Mouse (Mus musculus): Measurements from ENCODE around the gene Rasgef1c.

Rasgef1c gene

DNA sequence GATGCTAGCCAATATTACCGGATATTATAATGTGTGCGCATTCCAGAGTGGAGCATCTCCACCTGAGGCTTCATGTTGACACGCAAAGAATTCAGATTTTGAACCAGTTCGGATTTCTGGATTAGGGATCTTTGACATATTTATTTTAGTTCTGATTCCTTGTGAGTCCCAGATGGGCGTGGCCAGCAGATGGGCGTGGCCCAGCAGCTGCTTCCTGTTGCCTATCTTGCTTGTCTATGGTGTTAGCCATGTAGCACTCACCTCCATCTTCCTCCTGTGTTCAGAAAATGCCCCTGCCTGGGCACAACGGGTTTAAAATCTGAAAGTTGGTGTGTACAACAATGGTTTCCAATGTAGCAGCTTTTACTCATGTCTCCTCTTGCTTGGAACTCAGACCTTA lies 24.5 kb downstream of the Rasgef1c start:
- no peak for DNase-seq (ENCODE audit: low read depth)

- DNase-seq (ENCODE audit: low read depth): no peak
Observed at GRCm38 (mm10) chr11:49927169-49927568, 25.5 kb downstream of the Rasgef1c start.

DNA sequence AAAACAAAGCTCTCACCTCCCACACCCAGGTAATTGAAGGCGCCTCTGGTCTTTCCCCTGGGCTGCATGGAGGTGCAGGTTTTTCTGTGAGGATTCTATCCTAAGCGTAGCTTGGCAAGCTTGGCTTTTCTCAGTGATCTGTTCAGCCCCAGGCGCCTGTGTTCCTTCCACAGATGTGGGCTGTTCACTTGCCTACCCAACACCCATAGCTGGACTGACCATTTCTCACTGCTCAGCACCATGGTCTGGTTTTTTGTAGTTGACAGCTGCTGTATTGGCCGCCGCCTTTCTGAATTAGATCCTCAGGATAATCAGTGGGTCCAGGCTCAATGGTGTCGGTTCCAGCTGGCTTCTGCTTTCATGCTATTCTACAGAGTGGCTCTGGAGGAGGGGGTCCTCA lies 26.0 kb downstream of the Rasgef1c start:
- DNase-seq (ENCODE audit: low read depth): no peak

- no peak for DNase-seq (ENCODE audit: low read depth)
Observed at GRCm38 (mm10) chr11:49931037-49931625, 29.5 kb downstream of the Rasgef1c start.

GRCm38 (mm10) chr11:49931853-49932252 lies 30.2 kb downstream of the Rasgef1c start:
- no peak for DNase-seq (ENCODE audit: low read depth)

DNA sequence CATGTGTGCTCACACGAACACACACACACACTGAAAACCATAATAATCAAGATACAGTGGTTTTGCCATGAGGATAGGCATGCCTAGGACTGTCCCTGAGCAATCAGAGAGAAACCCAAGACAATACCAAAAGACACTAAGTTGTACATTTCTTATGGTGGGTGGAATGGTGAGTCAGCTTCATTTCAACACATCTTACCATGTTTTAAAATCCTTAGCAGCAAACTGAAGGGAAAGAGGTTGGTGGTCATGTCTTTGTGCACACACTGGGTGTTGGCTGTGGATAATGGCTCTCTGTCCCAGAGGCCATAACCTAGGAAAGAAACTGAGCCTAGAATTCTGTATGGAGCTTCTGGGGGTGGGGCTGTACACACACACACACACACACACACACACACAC lies 32.2 kb downstream of the Rasgef1c start:
- peak; percentile 45 for DNase-seq (ENCODE audit: low read depth)

GRCm38 (mm10) chr11:49934322-49934721 lies 32.7 kb downstream of the Rasgef1c start:
- DNase-seq (ENCODE audit: low read depth): peak; percentile 66

DNA sequence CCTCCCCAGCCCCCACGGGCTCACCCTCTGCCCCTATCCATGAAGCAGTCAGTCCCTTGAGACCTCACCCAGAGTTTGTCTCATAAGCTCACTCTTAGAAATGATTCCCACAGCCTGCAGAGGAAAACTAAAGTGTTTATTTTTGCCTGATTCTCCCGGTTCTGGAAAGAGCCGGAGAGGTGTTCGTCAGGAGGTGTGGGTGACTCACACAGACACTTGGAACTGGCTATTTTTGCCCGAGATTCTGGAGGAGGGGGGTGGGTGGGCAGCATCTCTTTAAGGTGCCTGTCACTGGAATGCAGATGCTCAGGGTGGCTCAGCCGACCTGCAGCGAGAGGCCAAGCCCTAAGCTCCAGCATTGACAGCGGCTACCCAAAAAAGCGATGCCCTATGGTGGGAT lies 34.8 kb downstream of the Rasgef1c start:
- DNase-seq (ENCODE audit: low read depth): no peak

DNA sequence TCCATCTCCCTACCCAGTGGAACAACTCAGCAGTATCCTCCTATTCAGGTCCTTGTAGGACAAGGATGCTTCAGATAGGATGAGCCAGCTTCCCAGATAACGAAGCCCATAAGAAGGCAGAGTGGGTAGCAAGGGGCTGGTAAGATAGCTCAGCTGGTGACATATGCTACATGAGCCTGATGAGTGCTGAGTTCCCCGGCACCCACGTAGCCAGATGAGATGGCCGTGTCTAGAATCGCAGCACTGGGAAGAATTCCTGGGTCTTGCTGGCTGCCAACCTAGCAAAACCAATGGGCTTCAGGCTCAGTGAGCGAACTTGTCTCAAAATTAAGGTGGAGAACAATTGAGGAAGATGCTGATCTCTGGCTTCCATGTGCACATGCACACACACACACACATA lies 36.1 kb downstream of the Rasgef1c start:
- DNase-seq (ENCODE audit: low read depth): no peak

DNA sequence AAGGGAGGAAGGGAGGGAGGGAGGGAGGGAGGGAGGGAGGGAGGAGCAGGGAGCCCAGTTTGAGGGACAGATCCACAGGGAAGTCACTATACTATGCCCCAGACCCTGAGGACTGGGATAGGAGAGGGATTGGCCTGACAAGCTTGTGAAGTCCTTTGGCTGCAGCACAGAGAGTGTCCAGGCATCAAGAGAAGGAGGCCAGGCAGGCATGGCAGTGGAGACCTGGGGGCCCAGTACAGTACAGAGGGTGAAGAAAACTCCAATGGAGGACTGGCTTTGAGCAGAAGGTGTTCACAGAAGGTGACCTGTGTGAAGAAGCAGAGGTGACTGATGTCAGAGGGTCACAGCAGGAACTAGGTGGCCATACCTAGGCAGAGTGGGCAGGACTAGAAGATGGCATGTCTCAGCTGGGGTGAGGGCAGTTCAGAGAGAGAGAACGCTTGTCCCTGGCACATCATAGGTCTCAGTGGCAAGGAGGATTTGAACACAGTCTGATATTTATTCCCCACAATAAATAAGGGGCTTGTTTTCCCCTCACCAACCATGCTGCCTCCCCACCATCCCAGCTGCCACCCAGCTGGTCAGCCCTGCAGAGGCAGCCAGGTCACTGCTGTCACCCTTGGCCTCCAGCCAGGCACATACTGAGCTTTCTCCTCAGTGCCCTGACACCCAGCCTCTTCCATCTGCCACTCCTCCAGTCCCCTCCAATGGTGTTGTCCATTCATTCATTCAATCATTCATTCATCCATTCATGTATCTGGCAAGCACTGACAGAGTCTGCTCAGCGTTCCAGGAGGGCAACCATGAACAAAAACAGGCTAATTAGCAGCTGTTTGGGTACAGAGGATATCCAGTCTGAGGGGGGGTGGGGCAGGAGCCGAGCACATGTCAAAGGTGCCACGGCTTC lies 36.9 kb downstream of the Rasgef1c start:
- no peak for DNase-seq (ENCODE audit: low read depth)

GRCm38 (mm10) chr11:49942841-49943240 lies 41.2 kb downstream of the Rasgef1c start:
- DNase-seq (ENCODE audit: low read depth): no peak

DNA sequence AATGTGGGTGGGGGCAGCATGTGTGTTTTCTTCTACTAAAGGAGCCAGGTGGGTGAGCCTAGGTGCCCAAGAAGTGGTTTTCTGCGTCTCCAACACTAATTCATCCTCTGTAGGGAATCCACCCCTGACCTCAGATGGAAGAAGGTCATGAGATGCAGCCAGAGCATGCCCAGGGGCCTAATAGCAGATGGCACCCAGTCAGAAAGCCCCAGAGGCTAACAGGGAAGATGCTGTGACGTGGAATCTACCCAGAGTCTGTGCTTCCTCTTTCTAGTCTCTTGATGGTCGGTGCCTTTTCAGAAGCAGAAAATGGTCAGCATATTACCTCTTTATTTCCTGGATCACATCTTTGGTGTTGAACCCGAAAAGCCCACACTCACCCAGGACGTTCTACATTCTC lies 42.3 kb downstream of the Rasgef1c start:
- no peak for DNase-seq (ENCODE audit: low read depth)

- DNase-seq (ENCODE audit: low read depth): no peak
Observed at GRCm38 (mm10) chr11:49945726-49946125, 44.1 kb downstream of the Rasgef1c start.

GRCm38 (mm10) chr11:49949839-49950238 lies 48.2 kb downstream of the Rasgef1c start:
- DNase-seq (ENCODE audit: low read depth): no peak

GRCm38 (mm10) chr11:49953616-49954015 lies 52.0 kb downstream of the Rasgef1c start:
- DNase-seq (ENCODE audit: low read depth): no peak

DNA sequence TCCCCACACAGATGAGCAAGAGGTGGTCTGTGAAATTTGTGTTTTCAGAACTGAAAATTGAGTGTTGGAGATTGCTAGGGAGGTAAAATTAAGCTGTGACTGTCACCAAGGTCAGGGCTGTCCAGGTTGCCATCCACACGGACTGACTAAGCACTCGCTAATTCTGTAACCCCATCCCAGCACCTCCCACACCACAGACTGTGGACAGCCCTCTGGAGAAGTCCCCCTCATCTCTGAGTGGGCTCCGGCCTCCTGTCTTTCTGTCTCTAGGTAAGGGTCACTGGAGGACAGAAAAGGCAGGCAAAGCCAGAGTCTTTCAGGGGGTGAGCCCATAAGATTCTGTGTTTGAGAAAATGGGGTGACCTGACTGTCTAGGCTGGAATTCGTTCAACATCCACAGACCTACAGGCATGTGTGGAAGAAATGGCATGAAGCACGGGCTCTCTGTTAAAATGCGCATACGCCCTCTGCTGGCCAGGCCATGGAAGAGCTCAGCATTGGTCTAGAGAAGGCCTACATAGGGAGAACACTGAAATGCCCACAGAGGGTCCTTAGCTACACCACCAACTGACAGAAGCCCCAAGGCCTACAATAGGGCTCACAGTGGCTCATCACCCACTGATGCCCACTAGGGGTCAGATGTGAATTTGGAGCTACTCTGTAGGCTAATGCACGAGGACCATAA lies 54.1 kb downstream of the Rasgef1c start:
- peak; percentile 30 for DNase-seq (ENCODE audit: low read depth)

GRCm38 (mm10) chr11:49958017-49958416 lies 56.4 kb downstream of the Rasgef1c start:
- DNase-seq (ENCODE audit: low read depth): no peak

GRCm38 (mm10) chr11:49961098-49961740 lies 59.6 kb downstream of the Rasgef1c start:
- DNase-seq (ENCODE audit: low read depth): no peak

GRCm38 (mm10) chr11:49965320-49965719 lies 63.7 kb downstream of the Rasgef1c start:
- no peak for DNase-seq (ENCODE audit: low read depth)

GRCm38 (mm10) chr11:49969692-49970091 lies 68.1 kb downstream of the Rasgef1c start:
- no peak for DNase-seq (ENCODE audit: low read depth)

- no peak for DNase-seq (ENCODE audit: low read depth)
Observed at GRCm38 (mm10) chr11:49973657-49974340, 72.2 kb downstream of the Rasgef1c start.

GRCm38 (mm10) chr11:49974675-49975074 lies 73.0 kb downstream of the Rasgef1c start:
- DNase-seq (ENCODE audit: low read depth): no peak

Data from fibroblast of lung, adult 2 months (primary cell).